Mouse (Mus musculus) left cerebral cortex, postnatal 4 days (tissue): ENCODE results near the gene Gm14459. TPM values are rescaled to one million over a fixed set of nuclear protein-coding genes. Genes with fewer than 3 reads are reported as not detected.
"Not testable (repeated sequence)": the region's sequence is repeated elsewhere in the genome, so short reads cannot be mapped to it uniquely, and the experiment has no call there.

Experiments
- DNase-seq: peaks from one replicate; pipeline ENCODE4 v3.0.0-alpha.2; 2022
- intact Hi-C: fragments of 180-260 bp; cut with DNase I; formaldehyde crosslinking; loops from one replicate; pipeline ENCODE4 v1.15.1; 2025
- total RNA-seq, 2 experiments: library from RNA; stranded (reverse); gene quantifications; 2 replicates each; pipeline ENCODE4 v1.2.3; 2021

Gene Gm14459
- not detected for total RNA-seq

GRCm38 (mm10) chrX:8524854-8525253 lies at the start of gene Gm14459:
Gm14459 (minus strand) TSS chrX:8524954.
- DNase-seq = no peak
- intact Hi-C loops = no loop called here

DNA sequence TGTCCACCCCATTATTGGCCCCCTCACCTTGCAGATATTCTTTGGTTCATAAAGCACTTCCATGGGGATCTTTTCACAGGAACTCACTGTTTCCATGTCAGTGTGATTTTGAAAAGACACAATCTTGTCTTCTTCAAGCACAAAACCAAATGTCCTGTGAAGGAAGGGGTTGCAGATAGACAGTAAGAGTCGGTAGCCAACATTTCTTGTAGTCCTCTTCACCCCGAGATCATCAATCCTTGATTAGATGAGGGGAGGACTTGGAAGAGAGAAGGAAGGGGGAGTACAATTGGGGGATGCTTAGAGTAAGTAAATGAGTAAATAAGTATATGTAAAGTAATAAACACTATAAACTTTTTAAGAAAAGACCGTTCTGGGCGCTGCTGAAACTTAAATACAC lies 23.4 kb upstream of the Gm14459 start, which contains the start of gene Ssxb6:
Gene Ssxb6 (minus strand): TSS at position 101 of the 400 bp plus-strand sequence.
- not testable (repeated sequence) for DNase-seq
- intact Hi-C loops = loop anchor here (10.0 kb wide), 1 partner anchor 127 kb away; no protein-coding TSS in a partner anchor

Other genes with a start within 250 kb of the Gm14459 start
- gene Ssxb10, start 197.5 kb downstream of the Gm14459 start, total RNA-seq = not detected
- gene Ssxb9, start 158.0 kb downstream of the Gm14459 start, total RNA-seq = not detected
- not detected for gene Ssxb1, start 111.6 kb downstream of the Gm14459 start, total RNA-seq
- gene Ssxb2, start 63.2 kb downstream of the Gm14459 start, total RNA-seq = not detected
- gene Ssxb6, start 23.3 kb upstream of the Gm14459 start, total RNA-seq = not detected
- not detected for gene Ssxb3, start 66.9 kb upstream of the Gm14459 start, total RNA-seq
- gene Ssxb8, start 165.9 kb upstream of the Gm14459 start, total RNA-seq = not detected
- gene Ssx9, start 223.5 kb upstream of the Gm14459 start, total RNA-seq = not detected